Mouse (Mus musculus): Measurements from ENCODE around the gene Fbxw2.
"Not testable (repeated sequence)": the region's sequence is repeated elsewhere in the genome, so short reads cannot be mapped to it uniquely, and the experiment has no call there.

Fbxw2 gene

GRCm38 (mm10) chr2:34773673-34774072 lies 52.4 kb downstream of the Fbxw2 start:
- peak; percentile 29 for DNase-seq (ENCODE audit: low read depth)

GRCm38 (mm10) chr2:34772252-34773235 lies 53.6 kb downstream of the Fbxw2 start:
- DNase-seq (ENCODE audit: low read depth), result peak; percentile 72

GRCm38 (mm10) chr2:34771368-34772226 lies 54.5 kb downstream of the Fbxw2 start, which contains the start of gene Hspa5:
Gene Hspa5, plus strand, starts transcription at chr2:34771970.
- peak; percentile 99 for DNase-seq (ENCODE audit: low read depth)

GRCm38 (mm10) chr2:34770951-34771350 lies 55.2 kb downstream of the Fbxw2 start:
- no peak for DNase-seq (ENCODE audit: low read depth)

- no peak for DNase-seq (ENCODE audit: low read depth)
Measured at GRCm38 (mm10) chr2:34770049-34770448, 56.1 kb downstream of the Fbxw2 start.

- DNase-seq (ENCODE audit: low read depth), result no peak
Measured at GRCm38 (mm10) chr2:34764801-34765200, 61.3 kb downstream of the Fbxw2 start.

- no peak for DNase-seq (ENCODE audit: low read depth)
Measured at GRCm38 (mm10) chr2:34762872-34763271, 63.2 kb downstream of the Fbxw2 start.

- DNase-seq (ENCODE audit: low read depth), result no peak
Measured at GRCm38 (mm10) chr2:34762174-34762573, 63.9 kb downstream of the Fbxw2 start.

- DNase-seq (ENCODE audit: low read depth), result not testable (repeated sequence)
Measured at GRCm38 (mm10) chr2:34761272-34761671, 64.8 kb downstream of the Fbxw2 start.

GRCm38 (mm10) chr2:34757341-34757740 lies 68.8 kb downstream of the Fbxw2 start:
- no peak for DNase-seq (ENCODE audit: low read depth)

GRCm38 (mm10) chr2:34754551-34755358 lies 71.4 kb downstream of the Fbxw2 start, which contains the start of gene Gapvd1:
Gene Gapvd1, minus strand, starts transcription at chr2:34755232.
- peak; percentile 63 for DNase-seq (ENCODE audit: low read depth)

All from naive thymus-derived CD4-positive, alpha-beta T cell, adult 2 months (primary cell).